Mouse (Mus musculus) monocyte, adult 2 months (primary cell): Measurements from ENCODE around the gene Hdac9.
"Not testable (repeated sequence)": the region's sequence is repeated elsewhere in the genome, so short reads cannot be mapped to it uniquely, and the experiment has no call there.

Source experiments
- DNase-seq, 2 experiments: peaks; one replicate each; pipeline ENCODE4 v3.0.0; 2022; ENCODE audit warnings: low spot score in 2 of 2, low read depth in 1 of 2

The Hdac9 gene

DNA sequence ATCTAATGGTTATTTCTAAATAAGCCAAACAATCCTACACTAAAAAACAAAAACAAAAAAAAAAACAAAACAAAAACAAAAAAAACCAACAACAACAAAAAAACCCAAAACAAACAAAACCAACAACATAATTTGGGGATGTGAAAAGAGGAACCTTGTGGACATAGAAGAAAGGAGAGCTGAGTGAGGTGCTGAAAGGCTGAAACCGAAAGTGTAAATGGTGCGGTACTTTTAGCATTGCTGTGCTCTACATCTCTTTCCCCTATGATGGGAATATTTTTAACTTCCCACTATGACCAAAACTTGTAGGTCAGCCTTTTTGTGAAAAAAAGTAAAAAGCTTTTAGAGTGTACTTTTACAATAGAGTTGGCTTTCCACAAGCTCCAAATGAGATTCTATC is 774.2 kb downstream of the Hdac9 start:
- DNase-seq: no peak

DNA sequence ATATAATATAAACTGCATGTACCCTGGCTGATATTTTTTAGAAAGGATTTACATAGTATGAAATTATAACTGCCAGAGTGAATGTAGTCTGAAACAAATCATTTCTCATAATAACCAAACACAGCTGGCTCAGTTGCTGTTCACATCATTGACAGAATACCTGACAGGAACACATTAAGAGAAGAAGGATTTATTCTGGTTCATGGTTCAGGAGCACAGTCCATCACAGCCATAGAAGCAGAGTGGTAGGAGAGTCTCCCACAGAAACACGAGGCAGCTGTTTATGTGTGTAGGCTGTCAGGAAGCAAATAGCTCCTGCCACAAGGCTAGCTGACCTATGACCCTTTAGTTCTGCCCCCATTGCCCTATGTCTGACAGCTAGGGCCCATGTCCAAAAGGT is 803.6 kb downstream of the Hdac9 start:
- DNase-seq: no peak

GRCm38 (mm10) chr12:34092953-34093352 is 823.9 kb downstream of the Hdac9 start:
- DNase-seq: no peak

DNA sequence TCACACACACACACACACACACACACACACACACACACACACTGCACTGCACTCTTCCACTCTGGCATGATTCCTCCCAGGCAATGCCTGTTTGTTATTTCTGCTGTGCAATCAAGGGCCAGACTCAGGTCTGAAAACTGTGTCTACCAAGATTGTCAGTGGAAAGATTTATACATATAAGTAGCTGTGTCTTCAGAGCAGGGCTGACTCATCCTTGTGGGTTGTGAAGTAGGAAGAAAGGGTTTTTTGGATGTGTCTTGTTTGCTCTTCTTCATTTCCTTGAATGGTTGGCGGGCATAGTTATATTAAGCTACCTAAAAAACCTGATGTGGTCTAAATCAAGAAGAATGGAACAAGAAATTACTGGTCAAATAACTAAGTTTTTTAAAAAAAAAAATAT is 825.0 kb downstream of the Hdac9 start:
- DNase-seq: no peak

- DNase-seq: no peak
Measured at GRCm38 (mm10) chr12:34087292-34087942, 829.5 kb downstream of the Hdac9 start.

GRCm38 (mm10) chr12:34076981-34077380 is 839.9 kb downstream of the Hdac9 start:
- DNase-seq: no peak

GRCm38 (mm10) chr12:34075805-34076509 is 840.9 kb downstream of the Hdac9 start:
- DNase-seq: no peak

DNA sequence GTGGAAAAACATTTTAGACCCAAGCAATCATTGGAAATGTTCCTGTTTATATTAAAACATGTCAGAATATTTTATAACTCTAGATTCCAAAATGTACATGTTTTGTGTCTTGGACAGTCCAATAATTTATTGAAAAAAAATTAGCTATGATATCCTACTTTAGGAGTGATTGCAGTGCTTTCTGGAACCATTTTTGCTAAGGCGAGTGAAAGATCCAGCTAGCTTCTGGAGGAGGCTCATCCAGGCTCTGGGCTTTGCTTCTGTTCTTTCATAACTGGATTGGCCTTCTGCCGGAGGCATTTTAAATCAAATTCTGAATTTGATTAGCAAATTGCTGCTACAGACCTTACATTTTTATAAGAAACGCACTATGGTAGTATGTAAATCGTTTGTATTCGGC is 864.4 kb downstream of the Hdac9 start:
- DNase-seq: no peak

DNA sequence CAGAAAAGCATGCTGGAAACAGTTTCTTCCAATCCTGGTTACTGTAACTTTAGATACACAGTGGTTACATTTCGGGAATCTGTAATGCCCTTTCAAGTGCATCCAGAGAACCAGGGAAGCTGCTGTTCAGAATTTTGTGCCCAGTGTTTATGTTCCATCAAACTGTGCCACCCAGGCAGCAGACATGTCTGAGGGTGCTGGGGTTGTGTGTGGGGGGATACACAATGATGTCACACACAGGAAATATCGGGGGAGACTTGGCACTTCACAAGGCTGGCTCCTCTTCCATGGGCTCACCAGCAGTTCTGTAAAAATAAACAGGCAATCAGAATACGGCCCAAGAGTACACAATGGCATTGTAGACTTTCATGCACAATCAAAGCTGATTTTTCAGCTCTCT is 864.9 kb downstream of the Hdac9 start:
- no peak for DNase-seq

GRCm38 (mm10) chr12:34051112-34051511 is 865.8 kb downstream of the Hdac9 start:
- DNase-seq: no peak

GRCm38 (mm10) chr12:34040949-34041348 is 875.9 kb downstream of the Hdac9 start:
- DNase-seq: no peak

DNA sequence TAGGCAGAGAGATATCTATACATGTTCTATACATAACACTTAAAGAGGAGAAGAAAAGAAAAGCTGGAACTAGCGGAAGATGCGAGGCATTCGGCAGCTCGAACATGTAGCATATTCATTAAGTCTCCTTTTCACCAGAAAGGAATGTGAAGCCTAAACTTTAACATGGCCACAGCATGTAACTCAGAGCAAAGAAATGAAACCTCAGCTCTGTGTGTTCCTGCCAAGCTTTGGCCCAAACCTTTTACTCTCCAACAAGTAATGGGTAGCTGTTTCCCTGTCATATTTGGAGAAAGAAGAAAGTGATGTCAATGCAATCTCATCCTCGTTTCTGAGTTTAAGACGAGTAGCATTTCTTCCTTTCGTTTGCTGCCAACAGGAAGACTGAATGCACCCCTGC is 876.8 kb downstream of the Hdac9 start:
- no peak for DNase-seq

GRCm38 (mm10) chr12:34009796-34010195 is 907.1 kb downstream of the Hdac9 start:
- DNase-seq: not testable (repeated sequence)
